Mouse (Mus musculus) cerebellum, adult 2 months (tissue): ENCODE results near the gene Jade1.

ENCODE experiments used
- CTCF ChIP-seq: fragments of 200-500 bp; IDR thresholded peaks from 2 replicates; pipeline ENCODE4 v1.5.1; 2011; ENCODE audit warnings: low read depth, mild to moderate bottlenecking, control low read depth, low read length, moderate library complexity, borderline replicate concordance; ENCODE audit not compliant: insufficient read depth
- POLR2A ChIP-seq: fragments of 200-500 bp; IDR thresholded peaks from 2 replicates; pipeline ENCODE4 v1.6.1; 2011; ENCODE audit warnings: low read length, control low read depth, borderline replicate concordance; ENCODE audit not compliant: insufficient read depth

- no peak for TF ChIP-seq POLR2A
- no peak for TF ChIP-seq CTCF
These were observed 28.1 kb downstream of the Jade1 start for GRCm38 (mm10) chr3:41583621-41584020.
